Mouse (Mus musculus): ENCODE data around the gene Smagp. TPM values are rescaled to one million over a fixed set of nuclear protein-coding genes. Genes with fewer than 3 reads are reported as not detected.
"Not testable (repeated sequence)": the region's sequence is repeated elsewhere in the genome, so short reads cannot be mapped to it uniquely, and the experiment has no call there.

Gene Smagp
- total and polyA plus RNA-seq, 3 experiments = 0.55 to 7.0 (median 3.2) TPM

- Histone ChIP-seq H3K9me3 (replicated peaks; ENCODE audit: low read length) (no peaks in the 10 kb centered on the region), H3K36me3 (replicated peaks in 1 of 2; ENCODE audit: control insufficient read depth in 1 of 2, insufficient read depth in 1 of 2, low read length in 1 of 2) (peaks cover 29 to 44% of the 10 kb centered on the region in 2 experiments), H3K9ac (ENCODE audit: insufficient read depth, low read depth) (no peak overlapping the region), H3K27ac (ENCODE audit: insufficient read depth, low read depth) (no peak overlapping the region; the same call in 1 of the 2 replicates), H3K4me1 (ENCODE audit: control insufficient read depth in 1 of 2, insufficient read depth in 2 of 2) (no peaks in the 10 kb centered on the region; a peak in 1 of 4 replicates), H3K4me3 (replicated peaks in 1 of 3; ENCODE audit: low read depth in 2 of 3, low read length in 2 of 3, poor library complexity in 1 of 3) (no peak overlapping the region), H3K79me2 (replicated peaks; ENCODE audit: control insufficient read depth, extremely low read depth, insufficient read depth, poor library complexity, severe bottlenecking) (no peaks in the 10 kb centered on the region), H3K4me2 (ENCODE audit: insufficient read depth, low read depth, poor library complexity, severe bottlenecking) (no peak overlapping the region), H3K27me3 (replicated peaks) (no peaks in the 10 kb centered on the region)
- dilution Hi-C loops (cut with MboI; ENCODE audit: extremely low pct_ligation_motif_present, extremely low pct_unique_long_range_greater_than_20kb, low sequenced_read_pairs) = no loop called here
- no peak for DNase-seq (ENCODE audit: extremely low read depth)
- in situ Hi-C loops (cut with MboI; ENCODE audit: low pct_ligation_motif_present, low pct_unique_long_range_greater_than_20kb, low sequenced_read_pairs) = no loop called here
- TF ChIP-seq MXI1 (IDR thresholded peaks at IDR 0.05; ENCODE audit: low read depth, low read length) (no peak), USF2 (conservative IDR thresholded peaks at IDR 0.05; ENCODE audit: low read depth, low read length) (no peak), USF1 (IDR thresholded peaks at IDR 0.05; ENCODE audit: low read depth, low read length) (no peak), POLR2AphosphoS2 (IDR thresholded peaks at IDR 0.05; ENCODE audit: low read depth, low read length) (no peak), JUN (IDR thresholded peaks at IDR 0.05; ENCODE audit: insufficient read depth, low read depth, low read length) (no peak), ZC3H11A (IDR thresholded peaks at IDR 0.05; ENCODE audit: low read depth, low read length) (no peak), SMC3 (IDR thresholded peaks at IDR 0.05; ENCODE audit: low read depth, low read length) (no peak), IRF4 (IDR thresholded peaks at IDR 0.05; ENCODE audit: low read depth, low read length) (no peak), HCFC1 (IDR thresholded peaks at IDR 0.05; ENCODE audit: low read depth, low read length) (no peak), RCOR1 (conservative IDR thresholded peaks at IDR 0.05; ENCODE audit: low read depth, low read length) (no peak), CTCF (conservative IDR thresholded peaks at IDR 0.05 in 1 of 2, IDR thresholded peaks at IDR 0.05 in 1 of 2; ENCODE audit: low read depth in 2 of 2, low read length in 2 of 2) (no peak), MAFK (IDR thresholded peaks at IDR 0.05; ENCODE audit: insufficient replicate concordance, low read length) (no peak), ETS1 (conservative IDR thresholded peaks at IDR 0.05; ENCODE audit: low read depth, low read length) (no peak), CHD2 (IDR thresholded peaks at IDR 0.05; ENCODE audit: low read length) (no peak), E2F4 (IDR thresholded peaks at IDR 0.05; ENCODE audit: insufficient replicate concordance, low read depth, low read length) (no peak), MYC (IDR thresholded peaks at IDR 0.05; ENCODE audit: low read depth, low read length) (no peak), EP300 (IDR thresholded peaks at IDR 0.05; ENCODE audit: low read length) (no peak), MEF2A (IDR thresholded peaks at IDR 0.05; ENCODE audit: borderline replicate concordance, low read depth, low read length) (no peak), CHD1 (IDR thresholded peaks at IDR 0.05; ENCODE audit: low read depth, low read length) (no peak), ZMIZ1 (IDR thresholded peaks at IDR 0.05; ENCODE audit: low read depth, low read length) (no peak)
These were observed 13.0 kb downstream of the Smagp start for GRCm38 (mm10) chr15:100623754-100624153.

GRCm38 (mm10) chr15:100622164-100622563 is 14.6 kb downstream of the Smagp start:
- Histone ChIP-seq H3K79me2 (replicated peaks; ENCODE audit: control insufficient read depth, extremely low read depth, insufficient read depth, poor library complexity, severe bottlenecking) (0 out of 2 replicates have a peak, but pooled peaks cover under 1% of the 10 kb centered on the region), H3K27me3 (replicated peaks) (no peaks in the 10 kb centered on the region), H3K27ac (ENCODE audit: insufficient read depth, low read depth) (no peak overlapping the region), H3K4me3 (replicated peaks in 1 of 3; ENCODE audit: low read depth in 2 of 3, low read length in 2 of 3, poor library complexity in 1 of 3) (no peak overlapping the region), H3K36me3 (replicated peaks in 1 of 2; ENCODE audit: control insufficient read depth in 1 of 2, insufficient read depth in 1 of 2, low read length in 1 of 2) (peaks cover 43 to 59% of the 10 kb centered on the region in 2 experiments), H3K9ac (ENCODE audit: insufficient read depth, low read depth) (no peak overlapping the region), H3K4me1 (ENCODE audit: control insufficient read depth in 1 of 2, insufficient read depth in 2 of 2) (peaks cover under 1 to 4% of the 10 kb centered on the region in 2 experiments; a peak in 1 of 4 replicates), H3K9me3 (replicated peaks; ENCODE audit: low read length) (no peaks in the 10 kb centered on the region), H3K4me2 (ENCODE audit: insufficient read depth, low read depth, poor library complexity, severe bottlenecking) (no peak overlapping the region)
- TF ChIP-seq ETS1 (conservative IDR thresholded peaks at IDR 0.05; ENCODE audit: low read depth, low read length) = no peak
- no peak for TF ChIP-seq GABPA (IDR thresholded peaks at IDR 0.05; ENCODE audit: insufficient replicate concordance, low read depth, low read length)
- no peak for TF ChIP-seq NRF1 (IDR thresholded peaks at IDR 0.05; ENCODE audit: low read depth, low read length)
- no peak for TF ChIP-seq MAFK (IDR thresholded peaks at IDR 0.05; ENCODE audit: insufficient replicate concordance, low read length)
- no peak for TF ChIP-seq JUND (conservative IDR thresholded peaks at IDR 0.05; ENCODE audit: low read depth, low read length)
- TF ChIP-seq MAZ (IDR thresholded peaks at IDR 0.05; ENCODE audit: low read depth, low read length) = no peak
- no peak for TF ChIP-seq KAT2A (IDR thresholded peaks at IDR 0.05; ENCODE audit: insufficient replicate concordance, low read length)
- no peak for TF ChIP-seq JUN (IDR thresholded peaks at IDR 0.05; ENCODE audit: insufficient read depth, low read depth, low read length)
- no peak for TF ChIP-seq POLR2AphosphoS2 (IDR thresholded peaks at IDR 0.05; ENCODE audit: low read depth, low read length)
- TF ChIP-seq USF2 (conservative IDR thresholded peaks at IDR 0.05; ENCODE audit: low read depth, low read length) = no peak
- no peak for TF ChIP-seq MAX (IDR thresholded peaks at IDR 0.05; ENCODE audit: low read length)
- no peak for DNase-seq (ENCODE audit: extremely low read depth)
- in situ Hi-C loops (cut with MboI; ENCODE audit: low pct_ligation_motif_present, low pct_unique_long_range_greater_than_20kb, low sequenced_read_pairs) (no loop called here), dilution Hi-C loops (cut with MboI; ENCODE audit: extremely low pct_ligation_motif_present, extremely low pct_unique_long_range_greater_than_20kb, low sequenced_read_pairs) (no loop called here)

- H3K36me3 ChIP-seq (replicated peaks in 1 of 2; ENCODE audit: control insufficient read depth in 1 of 2, insufficient read depth in 1 of 2, low read length in 1 of 2) = peaks cover 46 to 64% of the 10 kb centered on the region in 2 experiments
- in situ Hi-C loops (cut with MboI; ENCODE audit: low pct_ligation_motif_present, low pct_unique_long_range_greater_than_20kb, low sequenced_read_pairs); H3K9me3 ChIP-seq (replicated peaks; ENCODE audit: low read length); dilution Hi-C loops (cut with MboI; ENCODE audit: extremely low pct_ligation_motif_present, extremely low pct_unique_long_range_greater_than_20kb, low sequenced_read_pairs); H3K27me3 ChIP-seq (replicated peaks); H3K9ac ChIP-seq (ENCODE audit: insufficient read depth, low read depth); H3K4me2 ChIP-seq (ENCODE audit: insufficient read depth, low read depth, poor library complexity, severe bottlenecking); H3K79me2 ChIP-seq (replicated peaks; ENCODE audit: control insufficient read depth, extremely low read depth, insufficient read depth, poor library complexity, severe bottlenecking); DNase-seq (ENCODE audit: extremely low read depth); H3K27ac ChIP-seq (ENCODE audit: insufficient read depth, low read depth); H3K4me1 ChIP-seq (ENCODE audit: control insufficient read depth in 1 of 2, insufficient read depth in 2 of 2); H3K4me3 ChIP-seq (replicated peaks in 1 of 3; ENCODE audit: low read depth in 2 of 3, low read length in 2 of 3, poor library complexity in 1 of 3): not testable (repeated sequence)
These were observed 15.1 kb downstream of the Smagp start for GRCm38 (mm10) chr15:100621671-100622070.
